Mouse (Mus musculus): ENCODE measurements at regions not wholly inside any gene's neighbourhood (a gene's known extent, or its start where the extent isn't known, plus 50 kb on each side); places are given as distances from the start of the nearest gene placed in this dataset.

DNA sequence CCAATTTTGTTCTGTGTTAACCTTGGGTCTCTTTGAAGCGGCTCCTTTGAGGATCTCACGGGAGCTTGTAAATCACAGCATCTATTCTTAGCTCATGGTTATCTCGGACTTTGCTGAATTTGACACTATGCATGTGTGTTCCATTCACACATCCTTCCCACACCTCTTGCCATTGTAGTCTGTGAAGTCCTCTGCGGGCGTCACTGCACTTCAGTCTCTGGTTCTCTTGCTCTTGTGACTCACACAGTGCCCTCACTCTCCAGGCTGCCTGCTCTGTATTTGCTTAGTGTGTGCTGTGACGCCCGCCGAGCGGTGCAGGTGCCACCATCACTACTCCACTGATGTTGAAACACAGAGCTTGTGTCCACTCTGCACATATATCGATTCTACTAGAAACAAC lies 1271.2 kb downstream of the Synb start:
- no peak for DNase-seq (ENCODE audit: low spot score in 2 of 2)

DNA sequence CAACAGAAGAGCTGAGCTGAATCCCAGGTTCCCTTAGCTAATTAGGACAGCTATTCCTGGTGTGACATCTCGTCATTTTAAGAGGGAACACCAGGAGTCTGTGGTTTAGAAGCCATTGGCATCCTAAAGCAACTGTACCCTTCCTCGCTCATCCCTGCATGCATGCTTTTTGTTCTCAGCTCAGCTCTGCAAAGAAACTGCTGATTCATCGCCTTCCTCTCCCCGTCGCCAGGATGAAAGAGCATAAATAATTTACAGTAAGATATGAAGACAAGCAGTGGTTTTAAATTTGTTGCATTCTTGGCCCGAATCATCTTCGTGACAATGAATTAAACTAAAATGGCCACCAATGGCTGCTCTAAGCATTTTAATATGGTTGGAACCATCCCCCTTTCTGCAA lies 1272.9 kb downstream of the Synb start:
- DNase-seq (ENCODE audit: low spot score in 2 of 2) = no peak

DNA sequence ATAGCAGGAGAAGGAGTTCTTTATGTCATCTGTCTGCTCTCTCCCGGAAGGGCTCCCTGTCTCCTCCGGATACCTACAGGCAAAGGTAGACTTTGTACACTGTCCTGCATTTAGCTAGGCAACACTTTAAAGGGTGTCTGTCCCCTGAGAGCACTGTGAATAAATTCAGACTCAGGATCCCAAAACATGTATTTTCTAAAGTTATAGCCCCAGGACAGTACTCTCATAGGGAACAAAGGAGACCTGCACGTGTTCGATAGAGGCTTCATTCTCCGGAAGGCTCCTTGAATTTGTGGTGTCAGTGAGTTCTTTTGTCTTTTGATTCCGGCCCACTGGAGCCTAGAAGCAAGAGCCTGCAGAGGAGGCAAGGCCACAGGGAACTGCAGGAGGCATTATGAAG lies 1273.3 kb downstream of the Synb start:
- DNase-seq (ENCODE audit: low spot score in 2 of 2) = no peak

DNA sequence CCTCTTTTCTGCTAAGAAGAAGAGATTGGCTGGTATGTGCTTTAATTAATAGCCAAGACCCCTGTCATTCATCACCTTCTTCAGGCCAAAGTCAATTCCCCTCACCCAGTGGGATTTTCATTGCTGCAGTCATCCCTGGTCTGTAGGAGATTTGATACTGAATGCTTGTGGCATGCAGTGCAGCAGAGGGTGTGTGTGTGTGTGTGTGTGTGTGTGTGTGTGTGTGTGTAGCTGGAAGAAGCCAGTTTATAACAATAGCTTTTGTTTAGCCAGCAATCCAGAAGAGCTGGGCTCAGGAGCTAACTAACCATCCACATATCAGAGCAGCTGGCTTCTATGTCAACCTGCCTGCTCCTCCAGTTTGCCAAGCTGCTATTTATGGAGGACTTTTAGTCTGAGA lies 1275.4 kb downstream of the Synb start:
- DNase-seq (ENCODE audit: low spot score in 2 of 2) = no peak

DNA sequence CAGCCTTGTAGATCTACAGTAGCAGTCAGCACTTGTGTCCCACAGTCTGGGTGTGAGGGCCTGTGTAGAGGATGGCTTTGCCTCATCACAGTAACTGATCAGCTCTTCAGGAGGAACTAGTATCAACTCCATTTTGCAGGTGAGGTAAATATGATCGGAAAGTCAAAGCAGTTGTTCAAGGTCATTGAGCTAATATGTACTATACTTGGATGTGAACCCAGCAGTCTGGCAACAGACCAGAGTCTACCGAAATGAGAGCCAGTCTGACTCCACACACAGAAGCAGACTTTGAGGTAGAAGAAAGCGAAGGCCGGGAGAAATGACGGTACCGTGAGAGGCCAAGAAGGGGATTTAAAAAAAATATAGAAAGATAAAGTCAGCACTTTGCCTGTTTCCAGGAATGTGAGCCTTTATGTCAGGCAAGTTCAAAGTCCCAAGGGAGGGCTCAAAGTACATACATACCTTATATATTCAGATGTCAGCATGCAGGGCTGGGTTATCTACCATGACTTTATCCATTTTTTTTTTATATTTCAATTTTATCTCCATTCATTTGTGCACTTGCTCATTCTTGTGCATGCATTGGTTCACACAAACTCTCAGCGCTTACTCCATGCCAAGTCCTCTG lies 1297.2 kb downstream of the Synb start:
- DNase-seq (ENCODE audit: low spot score in 2 of 2) = no peak

DNA sequence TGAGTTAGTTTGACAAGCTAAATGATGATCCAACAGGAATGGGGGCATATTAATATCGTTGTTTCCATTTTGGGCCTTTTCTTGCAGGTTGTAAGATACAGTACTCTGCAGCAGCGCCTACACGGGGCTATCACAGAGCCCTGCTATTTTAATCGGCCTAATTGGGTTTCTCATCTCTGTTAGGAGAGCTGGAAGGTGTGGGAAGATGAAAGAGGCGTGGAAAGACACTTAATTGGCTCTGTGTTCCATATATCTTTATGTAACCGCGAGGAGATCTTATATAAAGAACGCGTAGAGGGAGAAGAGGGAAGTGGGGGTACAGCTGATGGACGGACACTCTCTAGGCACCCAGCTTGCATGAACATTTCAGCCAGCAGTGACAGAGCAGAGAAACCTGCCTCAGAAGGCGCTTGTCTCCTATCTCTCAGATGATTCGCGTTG lies 1300.5 kb downstream of the Synb start:
- no peak for DNase-seq (ENCODE audit: low spot score in 2 of 2)

DNA sequence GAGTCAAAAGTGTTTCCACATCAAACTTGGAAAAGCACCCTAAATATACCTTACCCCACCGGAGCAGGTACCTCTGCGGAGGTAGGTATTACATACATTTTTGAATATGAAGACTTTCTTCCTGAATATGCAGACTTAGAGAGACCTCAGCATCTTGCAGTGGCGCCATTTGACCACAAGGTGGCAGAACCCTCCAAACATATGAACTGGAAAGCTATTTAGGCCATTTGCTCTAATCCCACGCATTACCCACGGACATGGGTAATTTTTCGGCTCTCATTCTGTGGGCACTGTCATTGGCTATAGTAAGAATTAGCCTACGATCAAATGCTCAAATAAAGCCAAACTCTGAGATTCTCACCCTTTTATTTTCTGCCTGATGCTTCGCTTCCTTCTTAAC lies 1301.0 kb downstream of the Synb start:
- peak in 1 of 2 experiments; percentile 37 for DNase-seq (ENCODE audit: low spot score in 2 of 2)

DNA sequence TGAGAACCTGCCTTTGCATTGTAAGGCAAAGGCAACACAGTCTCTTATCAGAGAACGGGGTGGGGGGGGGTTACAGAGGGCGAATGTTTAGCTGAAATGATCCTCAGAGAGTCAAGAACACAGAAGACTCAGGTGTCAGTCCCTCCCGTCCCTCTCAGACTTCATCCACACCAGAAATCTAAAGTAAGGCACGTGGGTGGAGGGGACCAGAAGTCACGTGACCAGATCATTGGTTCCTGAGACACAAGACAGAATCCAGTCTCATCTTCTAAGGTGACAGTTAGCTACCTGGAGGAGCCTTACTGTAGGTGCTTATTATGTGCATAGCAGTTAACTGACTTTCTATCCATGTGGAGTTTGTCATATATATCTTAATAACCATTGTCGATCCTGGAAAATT lies 1302.0 kb downstream of the Synb start:
- no peak for DNase-seq (ENCODE audit: low spot score in 2 of 2)

DNA sequence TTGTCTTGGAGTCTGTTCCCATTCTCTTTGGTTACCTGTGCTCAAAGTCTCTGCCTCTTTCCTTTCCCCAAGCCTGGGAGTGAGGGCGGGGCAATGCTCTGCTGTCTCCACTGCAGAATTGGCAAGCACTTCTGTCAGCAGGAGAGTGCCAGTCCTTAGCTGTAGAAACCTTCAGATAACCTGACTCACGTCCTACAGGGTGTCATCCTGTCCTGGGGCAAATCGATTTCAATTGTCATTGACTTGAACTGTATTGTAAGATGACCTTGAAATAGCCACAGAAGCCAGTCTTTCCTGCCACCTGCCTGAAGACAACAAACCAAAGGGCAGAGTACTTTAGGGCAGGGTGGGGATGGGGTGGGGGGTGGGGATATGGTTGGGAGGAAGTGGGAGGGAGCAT lies 1303.8 kb downstream of the Synb start:
- no peak for DNase-seq (ENCODE audit: low spot score in 2 of 2)
